Mouse (Mus musculus) MEL (cell line): ENCODE results near the gene Wdr38. TPM values are rescaled to one million over a fixed set of nuclear protein-coding genes. Genes with fewer than 3 reads are reported as not detected.

Experiments used
- DNase-seq: peaks from one replicate; pipeline ENCODE4 v3.0.0; 2011; ENCODE audit warnings: low read depth, low spot score
- H3K27ac ChIP-seq: 2 replicates; pipeline ENCODE4 v1.5.1; 2012; ENCODE audit warnings: low read depth, mild to moderate bottlenecking, control low read depth, low read length, moderate library complexity; ENCODE audit not compliant: control insufficient read depth
- H3K27me3 ChIP-seq, 2 experiments: fragments of 150-350 bp in 1 of 2; sonication (generic) in 1 of 2; 2 replicates each; pipeline ENCODE4 v1.6.1; 2012; ENCODE audit warnings: low read length in 2 of 2, mild to moderate bottlenecking in 2 of 2, improper control_type of control experiment in 1 of 2, moderate library complexity in 1 of 2; ENCODE audit not compliant: insufficient read depth in 2 of 2, control insufficient read depth in 1 of 2
- H3K36me3 ChIP-seq, 2 experiments: 2 replicates each; pipeline ENCODE4 v1.6.1; 2012 to 2014; ENCODE audit warnings: low read length in 2 of 2, improper control_type of control experiment in 1 of 2, inconsistent platforms in 1 of 2, mild to moderate bottlenecking in 1 of 2; ENCODE audit not compliant: insufficient read depth in 2 of 2, control insufficient read depth in 1 of 2
- H3K4me1 ChIP-seq, 2 experiments: fragments of 150-350 bp in 1 of 2; sonication (generic) in 1 of 2; 2 replicates each; pipeline ENCODE4 v1.6.1; 2012; ENCODE audit warnings: low read length in 2 of 2, improper control_type of control experiment in 1 of 2, mild to moderate bottlenecking in 1 of 2; ENCODE audit not compliant: insufficient read depth in 2 of 2, control insufficient read depth in 1 of 2
- H3K4me3 ChIP-seq, 2 experiments: fragments of 150-350 bp in 1 of 2; sonication (generic) in 1 of 2; 2 replicates each; pipeline ENCODE4 v1.5.1; 2012; ENCODE audit warnings: low read depth in 2 of 2, low read length in 2 of 2, mild to moderate bottlenecking in 2 of 2, moderate library complexity in 2 of 2, control low read depth in 1 of 2, improper control_type of control experiment in 1 of 2; ENCODE audit not compliant: control insufficient read depth in 1 of 2, insufficient read depth in 1 of 2
- H3K79me2 ChIP-seq: 2 replicates; pipeline ENCODE4 v1.6.1; 2012; ENCODE audit warnings: mild to moderate bottlenecking, low read length, moderate library complexity; ENCODE audit not compliant: control insufficient read depth, poor library complexity, insufficient read depth
- H3K9ac ChIP-seq: 2 replicates; pipeline ENCODE4 v1.6.1; 2012; ENCODE audit warnings: low read depth, mild to moderate bottlenecking, control low read depth, low read length, moderate library complexity; ENCODE audit not compliant: control insufficient read depth, poor library complexity, severe bottlenecking
- H3K9me3 ChIP-seq: fragments of 150-350 bp; sonication (generic); replicated peaks from 2 replicates; pipeline ENCODE4 v1.6.1; 2012; ENCODE audit warnings: mild to moderate bottlenecking, low read length, improper control_type of control experiment, moderate library complexity; ENCODE audit not compliant: insufficient read depth
- BHLHE40 ChIP-seq: IDR thresholded peaks from 2 replicates; pipeline ENCODE4 v1.6.1; 2012; ENCODE audit warnings: low read depth, mild to moderate bottlenecking, inconsistent platforms, low read length, improper control_type of control experiment, borderline replicate concordance
- CHD2 ChIP-seq: IDR thresholded peaks from 2 replicates; pipeline ENCODE4 v1.6.1; 2011; ENCODE audit warnings: low read length, improper control_type of control experiment
- E2F4 ChIP-seq: IDR thresholded peaks from 2 replicates; pipeline ENCODE4 v1.6.1; 2011; ENCODE audit warnings: low read depth, low read length, improper control_type of control experiment, borderline replicate concordance
- EP300 ChIP-seq, 2 experiments: IDR thresholded peaks; 2 replicates each; pipeline ENCODE4 v1.6.1; 2011; ENCODE audit warnings: improper control_type of control experiment in 2 of 2, low read length in 2 of 2, low read depth in 1 of 2, mild to moderate bottlenecking in 1 of 2
- ETS1 ChIP-seq: IDR thresholded peaks from 2 replicates; pipeline ENCODE4 v1.6.1; 2012; ENCODE audit warnings: low read depth, mild to moderate bottlenecking, inconsistent platforms, low read length, improper control_type of control experiment, moderate library complexity
- GABPA ChIP-seq: IDR thresholded peaks from 2 replicates; pipeline ENCODE4 v1.6.1; 2012; ENCODE audit warnings: low read depth, mild to moderate bottlenecking, inconsistent platforms, low read length, improper control_type of control experiment, moderate library complexity
- GATA1 ChIP-seq: IDR thresholded peaks from 2 replicates; pipeline ENCODE4 v1.6.1; 2011; ENCODE audit warnings: low read depth, low read length, improper control_type of control experiment
- HCFC1 ChIP-seq: IDR thresholded peaks from 2 replicates; pipeline ENCODE4 v1.6.1; 2012; ENCODE audit warnings: low read depth, mild to moderate bottlenecking, inconsistent platforms, low read length, improper control_type of control experiment, moderate library complexity
- KAT2A ChIP-seq: conservative IDR thresholded peaks from 2 replicates; pipeline ENCODE4 v1.6.1; 2012; ENCODE audit warnings: low read depth, low read length, improper control_type of control experiment, inconsistent platforms
- MAFK ChIP-seq: IDR thresholded peaks from 2 replicates; pipeline ENCODE4 v1.6.1; 2011; ENCODE audit warnings: low read depth, mild to moderate bottlenecking, low read length, improper control_type of control experiment, borderline replicate concordance
- MAX ChIP-seq: IDR thresholded peaks from 2 replicates; pipeline ENCODE4 v1.6.1; 2011; ENCODE audit warnings: low read length, improper control_type of control experiment
- MAZ ChIP-seq: IDR thresholded peaks from 2 replicates; pipeline ENCODE4 v1.6.1; 2012; ENCODE audit warnings: low read depth, mild to moderate bottlenecking, inconsistent platforms, low read length, improper control_type of control experiment
- MEF2A ChIP-seq: IDR thresholded peaks from 2 replicates; pipeline ENCODE4 v1.6.1; 2014; ENCODE audit warnings: low read depth, mild to moderate bottlenecking, inconsistent platforms, low read length, improper control_type of control experiment; ENCODE audit not compliant: poor library complexity, insufficient replicate concordance, severe bottlenecking; ENCODE audit errors: extremely low read depth
- MXI1 ChIP-seq: IDR thresholded peaks from 2 replicates; pipeline ENCODE4 v1.6.1; 2011; ENCODE audit warnings: mild to moderate bottlenecking, low read depth, low read length, improper control_type of control experiment
- MYB ChIP-seq: IDR thresholded peaks from 2 replicates; pipeline ENCODE4 v1.6.1; 2011; ENCODE audit warnings: mild to moderate bottlenecking, low read depth, low read length, improper control_type of control experiment
- MYC ChIP-seq: IDR thresholded peaks from 2 replicates; pipeline ENCODE4 v1.6.1; 2011; ENCODE audit warnings: low read depth, mild to moderate bottlenecking, low read length, improper control_type of control experiment, moderate library complexity
- NELFE ChIP-seq: IDR thresholded peaks from 2 replicates; pipeline ENCODE4 v1.6.1; 2011; ENCODE audit warnings: low read depth, low read length, improper control_type of control experiment
- NRF1 ChIP-seq: IDR thresholded peaks from 2 replicates; pipeline ENCODE4 v1.6.1; 2014; ENCODE audit warnings: low read depth, mild to moderate bottlenecking, inconsistent platforms, low read length, improper control_type of control experiment, moderate library complexity; ENCODE audit not compliant: poor library complexity, insufficient read depth, severe bottlenecking
- POLR2A ChIP-seq, 2 experiments: IDR thresholded peaks; 2 replicates each; pipeline ENCODE4 v1.6.1; 2011 to 2012; ENCODE audit warnings: low read length in 2 of 2, mild to moderate bottlenecking in 2 of 2, control low read depth in 1 of 2, improper control_type of control experiment in 1 of 2, low read depth in 1 of 2, moderate library complexity in 1 of 2; ENCODE audit not compliant: control insufficient read depth in 1 of 2, insufficient read depth in 1 of 2, poor library complexity in 1 of 2
- POLR2AphosphoS2 ChIP-seq: IDR thresholded peaks from 2 replicates; pipeline ENCODE4 v1.6.1; 2011; ENCODE audit warnings: low read length, improper control_type of control experiment
- POLR2AphosphoS5 ChIP-seq: IDR thresholded peaks from 2 replicates; pipeline ENCODE4 v1.6.1; 2012; ENCODE audit warnings: low read depth, borderline replicate concordance, mild to moderate bottlenecking, inconsistent platforms, low read length, moderate library complexity, mixed read lengths
- SMC3 ChIP-seq: IDR thresholded peaks from 2 replicates; pipeline ENCODE4 v1.6.1; 2011; ENCODE audit warnings: low read depth, low read length, improper control_type of control experiment
- TAL1 ChIP-seq: IDR thresholded peaks from 2 replicates; pipeline ENCODE4 v1.6.1; 2012; ENCODE audit warnings: mild to moderate bottlenecking, inconsistent platforms, low read length, moderate library complexity, mixed read lengths
- UBTF ChIP-seq: IDR thresholded peaks from 2 replicates; pipeline ENCODE4 v1.6.1; 2012; ENCODE audit warnings: low read depth, mild to moderate bottlenecking, inconsistent platforms, low read length, improper control_type of control experiment, moderate library complexity, borderline replicate concordance; ENCODE audit not compliant: insufficient read depth
- USF1 ChIP-seq: IDR thresholded peaks from 2 replicates; pipeline ENCODE4 v1.6.1; 2014; ENCODE audit warnings: low read depth, mild to moderate bottlenecking, inconsistent platforms, low read length, improper control_type of control experiment, moderate library complexity
- USF2 ChIP-seq, 2 experiments: IDR thresholded peaks; 2 replicates each; pipeline ENCODE4 v1.6.1; 2011 to 2012; ENCODE audit warnings: improper control_type of control experiment in 2 of 2, low read length in 2 of 2, borderline replicate concordance in 1 of 2, inconsistent platforms in 1 of 2, low read depth in 1 of 2, mild to moderate bottlenecking in 1 of 2; ENCODE audit not compliant: insufficient read depth in 1 of 2
- ZC3H11A ChIP-seq: IDR thresholded peaks from 2 replicates; pipeline ENCODE4 v1.6.1; 2012; ENCODE audit warnings: low read depth, mild to moderate bottlenecking, inconsistent platforms, low read length, improper control_type of control experiment
- ZKSCAN1 ChIP-seq: IDR thresholded peaks from 2 replicates; pipeline ENCODE4 v1.6.1; 2012; ENCODE audit warnings: low read depth, mild to moderate bottlenecking, inconsistent platforms, low read length, improper control_type of control experiment, moderate library complexity
- ZMIZ1 ChIP-seq: IDR thresholded peaks from 2 replicates; pipeline ENCODE4 v1.6.1; 2012; ENCODE audit warnings: low read depth, mild to moderate bottlenecking, inconsistent platforms, low read length, improper control_type of control experiment, moderate library complexity
- polyA plus RNA-seq, 2 experiments: library from polyadenylated mRNA; stranded (reverse) in 1 of 2; unstranded in 1 of 2; fragments of >175 nt in 1 of 2; fragments of >200 nt in 1 of 2; gene quantifications; 2 replicates each; pipeline versions ENCODE4 v1.2.1 to v1.2.4; 2012; ENCODE audit warnings: low replicate concordance in 2 of 2, low read depth in 1 of 2; ENCODE audit not compliant: insufficient read length in 2 of 2, insufficient read depth in 1 of 2, missing spikeins in 1 of 2
- total RNA-seq: library from RNA; depleted of rRNA; stranded (reverse); fragments of 300-350 nt; gene quantifications from 2 replicates; pipeline ENCODE4 v1.2.3, GENCODE M21; 2012

The Wdr38 gene
- total and polyA plus RNA-seq, 3 experiments: 0.77 to 0.79 TPM; not detected in 1

DNA sequence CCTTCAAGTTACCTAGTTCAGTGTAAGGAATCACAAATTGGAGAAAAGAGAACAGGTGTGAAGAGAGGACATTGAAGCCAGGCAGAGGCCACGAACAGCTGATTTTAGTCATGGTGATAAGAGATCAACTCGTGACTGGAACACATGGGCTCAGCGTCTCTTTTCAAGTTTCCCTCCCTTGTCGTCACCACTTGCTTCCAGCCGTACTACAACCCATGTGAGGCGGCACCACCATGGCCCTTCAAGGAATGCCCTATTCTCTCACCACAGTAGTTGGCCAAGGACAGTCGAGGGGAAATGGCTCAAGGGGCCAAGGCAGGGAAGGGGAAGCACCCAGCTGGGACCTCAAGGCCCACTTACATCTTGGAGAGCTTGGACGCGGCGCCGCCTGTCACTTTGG is 7.1 kb downstream of the Wdr38 start:
- TF ChIP-seq CHD2 (no peak), MXI1 (peak; percentile 62), ETS1 (peak; percentile 89), POLR2AphosphoS5 (no peak), KAT2A (0 out of 2 replicates have a peak, but pooled peaks have one; percentile 7), NRF1 (0 out of 2 replicates have a peak, but pooled peaks have one; percentile 10), GATA1 (peak; percentile 59; the same call in 1 of the 2 replicates), USF1 (peak; percentile 63; the same call in 1 of the 2 replicates), MAX (peak; percentile 93), MYC (peak; percentile 90), POLR2A (IDR thresholded peaks at IDR 0.05; ENCODE audit: control insufficient read depth in 1 of 2, insufficient read depth in 1 of 2, low read depth in 1 of 2, low read length in 2 of 2, poor library complexity in 1 of 2) (peak in 1 of 2 experiments; percentile 14; a peak in 2 of 4 replicates), BHLHE40 (peak; percentile 74; the same call in 1 of the 2 replicates), POLR2AphosphoS2 (no peak)
- H3K4me3 ChIP-seq: peak overlapping the region; percentile 86 to 88
- peak overlapping the region; percentile 97 for H3K9ac ChIP-seq
- peaks cover 0 to 20% of the 10 kb centered on the region in 2 experiments; a peak in 3 of 4 replicates for H3K36me3 ChIP-seq
- H3K79me2 ChIP-seq: peaks cover 54% of the 10 kb centered on the region
- peak overlapping the region; percentile 83 for H3K27ac ChIP-seq
- no peaks in the 10 kb centered on the region for H3K9me3 ChIP-seq
- peak; percentile 68 for DNase-seq
- peaks cover 6 to 11% of the 10 kb centered on the region in 2 experiments for H3K4me1 ChIP-seq
- no peaks in the 10 kb centered on the region for H3K27me3 ChIP-seq

DNA sequence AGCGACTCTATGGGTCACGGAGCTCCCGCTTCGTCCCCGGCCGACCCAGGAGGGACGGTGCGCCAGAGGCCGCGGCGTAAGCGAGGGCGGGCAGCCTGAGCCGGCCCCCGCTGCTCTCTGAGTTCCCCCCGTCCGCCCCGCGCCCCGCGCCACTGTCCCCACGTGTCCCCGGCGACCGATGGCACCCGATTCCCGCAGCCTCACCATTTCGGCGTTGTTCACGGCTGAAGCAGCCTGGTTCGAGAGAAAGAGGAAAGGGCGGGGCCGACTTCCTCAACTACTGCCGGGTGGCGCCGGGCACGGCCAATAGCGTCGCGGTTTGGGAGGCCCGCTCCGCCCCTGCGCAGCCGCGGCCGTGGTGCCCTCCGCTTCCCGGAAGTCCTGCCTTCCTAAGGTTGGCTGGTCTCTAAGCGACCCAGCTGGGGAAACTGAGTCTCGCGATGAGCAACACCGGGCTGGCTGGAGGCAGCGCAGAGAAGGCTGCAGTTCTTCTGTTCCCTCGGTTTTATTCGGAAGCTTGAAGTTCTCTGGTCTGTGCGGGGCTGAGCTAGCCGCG is 7.7 kb downstream of the Wdr38 start, which contains the start of gene Arpc5l:
TSS of gene Arpc5l (plus strand) at position 469 of the 556 bp plus-strand sequence.
- peak within 1 kb of the TSS; percentile 83 for H3K27ac ChIP-seq
- peak; percentile 96 for DNase-seq
- H3K4me3 ChIP-seq: peak within 1 kb of the TSS; percentile 86 to 88
- H3K4me1 ChIP-seq: peaks cover 8 to 15% of the 10 kb centered on the region in 2 experiments
- no peaks in the 10 kb centered on the region for H3K27me3 ChIP-seq
- peaks cover 59% of the 10 kb centered on the region for H3K79me2 ChIP-seq
- H3K36me3 ChIP-seq: peaks cover 0 to 23% of the 10 kb centered on the region in 2 experiments; a peak in 3 of 4 replicates
- no peaks in the 10 kb centered on the region for H3K9me3 ChIP-seq
- peak within 1 kb of the TSS; percentile 97 for H3K9ac ChIP-seq
- TF ChIP-seq SMC3 (no peak), NELFE (peak; percentile 91), MXI1 (peak; percentile 72; the same call in 1 of the 2 replicates), ZKSCAN1 (no peak), ZMIZ1 (peak; percentile 87), USF2 (IDR thresholded peaks at IDR 0.05; ENCODE audit: borderline replicate concordance in 1 of 2, insufficient read depth in 1 of 2, low read depth in 1 of 2, low read length in 2 of 2) (no peak), MAX (peak; percentile 70), MYB (no peak), HCFC1 (peak; percentile 90), GABPA (0 out of 2 replicates have a peak, but pooled peaks have one; percentile 16), E2F4 (no peak), UBTF (0 out of 2 replicates have a peak, but pooled peaks have one; percentile 69), TAL1 (no peak), MYC (peak; percentile 64; the same call in 1 of the 2 replicates), ZC3H11A (no peak), MEF2A (no peak), KAT2A (no peak; the same call in 1 of the 2 replicates), USF1 (no peak), BHLHE40 (no peak), MAZ (no peak), EP300 (IDR thresholded peaks at IDR 0.05; ENCODE audit: low read depth in 1 of 2, low read length in 2 of 2) (no peak), MAFK (no peak)
